Mouse (Mus musculus) megakaryocyte, embryonic 14.5 days (primary cell): ENCODE data around the gene Grik2. TPM values are rescaled to one million over a fixed set of nuclear protein-coding genes. Genes with fewer than 3 reads are reported as not detected.
A peak's percentile ranks its signal among the peaks of the same experiment; 100 is the strongest.

Experiments
- H3K27me3 ChIP-seq: replicated peaks from 2 replicates; pipeline ENCODE3; 2012; ENCODE audit warnings: inconsistent platforms
- H3K36me3 ChIP-seq: replicated peaks from 2 replicates; pipeline ENCODE3; 2012; ENCODE audit warnings: low read length, inconsistent platforms, mixed read lengths
- H3K4me1 ChIP-seq: 2 replicates; pipeline ENCODE4 v1.6.1; 2012; ENCODE audit warnings: inconsistent platforms
- H3K4me3 ChIP-seq: replicated peaks from 2 replicates; pipeline ENCODE3; 2012; ENCODE audit warnings: moderate library complexity, mild to moderate bottlenecking, inconsistent platforms
- H3K9me3 ChIP-seq: 2 replicates; pipeline ENCODE4 v1.6.1; 2012; ENCODE audit warnings: inconsistent platforms
- FLI1 ChIP-seq: IDR thresholded peaks from 2 replicates; pipeline ENCODE4 v1.6.1; 2012; ENCODE audit warnings: low read length, inconsistent platforms, mixed read lengths
- GATA1 ChIP-seq: IDR thresholded peaks from 3 replicates; pipeline ENCODE4 v1.6.1; 2012; ENCODE audit warnings: mixed read lengths, low read length, inconsistent platforms, borderline replicate concordance
- polyA plus RNA-seq: library from polyadenylated mRNA; stranded (reverse); fragments of >175 nt; gene quantifications from 2 replicates; pipeline ENCODE4 v1.2.3, GENCODE M21; 2012; ENCODE audit warnings: low replicate concordance; ENCODE audit not compliant: insufficient read depth

The Grik2 gene
- polyA plus RNA-seq, 1 experiment, result not detected

- Histone ChIP-seq H3K4me3 (no peak overlapping the region), H3K36me3 (no peaks in the 10 kb centered on the region), H3K9me3 (peaks cover 4% of the 10 kb centered on the region; the same call in 1 of the 2 replicates), H3K4me1 (peaks cover 17% of the 10 kb centered on the region), H3K27me3 (peaks cover 32% of the 10 kb centered on the region)
- TF ChIP-seq GATA1 (no peak), FLI1 (no peak)
These were observed 3.7 kb downstream of the Grik2 start for GRCm38 (mm10) chr10:49784831-49785230.

- peaks cover 8% of the 10 kb centered on the region; the same call in 1 of the 2 replicates for H3K4me1 ChIP-seq
- TF ChIP-seq GATA1 (no peak), FLI1 (no peak)
- peaks cover 17% of the 10 kb centered on the region for H3K27me3 ChIP-seq
- H3K4me3 ChIP-seq, result peak overlapping the region; percentile 84
- no peaks in the 10 kb centered on the region for H3K36me3 ChIP-seq
- H3K9me3 ChIP-seq, result peaks cover 4% of the 10 kb centered on the region; the same call in 1 of the 2 replicates
These were observed 5.5 kb downstream of the Grik2 start for GRCm38 (mm10) chr10:49782741-49783691.

GRCm38 (mm10) chr10:49782061-49782460 lies 6.5 kb downstream of the Grik2 start:
- Histone ChIP-seq H3K9me3 (peaks cover 4% of the 10 kb centered on the region; the same call in 1 of the 2 replicates), H3K36me3 (no peaks in the 10 kb centered on the region), H3K4me3 (no peak overlapping the region), H3K4me1 (peaks cover 8% of the 10 kb centered on the region; the same call in 1 of the 2 replicates), H3K27me3 (peaks cover 17% of the 10 kb centered on the region)
- TF ChIP-seq FLI1 (no peak), GATA1 (no peak)

- Histone ChIP-seq H3K36me3 (no peaks in the 10 kb centered on the region), H3K27me3 (peaks cover 17% of the 10 kb centered on the region), H3K4me1 (peaks cover 8% of the 10 kb centered on the region; the same call in 1 of the 2 replicates), H3K4me3 (no peak overlapping the region), H3K9me3 (peaks cover 4% of the 10 kb centered on the region; the same call in 1 of the 2 replicates)
- TF ChIP-seq FLI1 (no peak), GATA1 (no peak)
These were observed 8.1 kb downstream of the Grik2 start for GRCm38 (mm10) chr10:49780430-49780829.

DNA sequence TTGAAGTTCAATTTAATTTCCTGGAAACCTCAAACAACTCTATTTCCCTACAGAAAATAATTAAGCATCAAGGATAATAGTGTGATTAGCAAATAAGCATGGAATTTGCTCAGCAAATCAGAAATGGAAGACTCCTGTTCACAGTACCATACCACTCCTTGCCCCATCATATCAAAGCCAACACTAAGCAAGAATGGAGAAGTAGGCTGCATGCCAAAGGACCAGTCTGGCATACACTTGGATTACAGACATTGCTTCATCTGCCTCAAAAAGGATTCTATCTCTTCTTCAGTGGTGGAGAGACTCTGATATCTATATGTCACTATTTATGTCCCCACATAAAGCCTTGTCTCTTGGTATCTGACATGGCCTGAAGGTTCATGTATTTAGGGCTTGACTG lies 19.7 kb downstream of the Grik2 start:
- Histone ChIP-seq H3K36me3 (no peaks in the 10 kb centered on the region), H3K27me3 (no peaks in the 10 kb centered on the region), H3K4me1 (no peaks in the 10 kb centered on the region), H3K9me3 (no peaks in the 10 kb centered on the region), H3K4me3 (no peak overlapping the region)
- TF ChIP-seq FLI1 (no peak), GATA1 (no peak)

GRCm38 (mm10) chr10:49767556-49767955 lies 21.0 kb downstream of the Grik2 start:
- no peak for TF ChIP-seq FLI1
- TF ChIP-seq GATA1, result no peak
- Histone ChIP-seq H3K4me1 (no peaks in the 10 kb centered on the region), H3K27me3 (no peaks in the 10 kb centered on the region), H3K36me3 (no peaks in the 10 kb centered on the region), H3K4me3 (no peak overlapping the region), H3K9me3 (no peaks in the 10 kb centered on the region)

GRCm38 (mm10) chr10:49762607-49763006 lies 26.0 kb downstream of the Grik2 start:
- Histone ChIP-seq H3K4me1 (no peaks in the 10 kb centered on the region), H3K9me3 (no peaks in the 10 kb centered on the region), H3K27me3 (no peaks in the 10 kb centered on the region), H3K36me3 (no peaks in the 10 kb centered on the region), H3K4me3 (no peak overlapping the region)
- TF ChIP-seq GATA1, result no peak
- no peak for TF ChIP-seq FLI1

DNA sequence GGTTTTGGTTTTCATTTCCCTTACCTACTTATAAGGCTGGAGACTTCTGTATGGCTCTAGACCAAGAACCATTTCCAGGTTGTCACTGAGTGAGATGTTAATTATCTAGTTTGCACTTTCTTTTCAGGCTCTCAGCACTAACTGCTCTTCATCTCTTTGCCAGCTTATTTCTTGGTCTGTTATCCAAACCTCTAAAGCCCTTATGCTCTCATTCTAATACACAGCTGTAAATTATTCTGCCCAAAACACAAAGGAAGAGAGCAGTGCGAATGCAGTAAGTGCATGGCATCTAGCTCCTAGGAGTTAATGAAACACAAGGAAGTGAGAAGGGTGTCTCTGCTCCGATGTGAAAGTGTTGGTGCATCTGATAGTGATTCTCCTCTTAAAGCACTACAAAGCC lies 36.8 kb downstream of the Grik2 start:
- Histone ChIP-seq H3K27me3 (no peaks in the 10 kb centered on the region), H3K36me3 (no peaks in the 10 kb centered on the region)
- TF ChIP-seq GATA1 (no peak), FLI1 (no peak)

DNA sequence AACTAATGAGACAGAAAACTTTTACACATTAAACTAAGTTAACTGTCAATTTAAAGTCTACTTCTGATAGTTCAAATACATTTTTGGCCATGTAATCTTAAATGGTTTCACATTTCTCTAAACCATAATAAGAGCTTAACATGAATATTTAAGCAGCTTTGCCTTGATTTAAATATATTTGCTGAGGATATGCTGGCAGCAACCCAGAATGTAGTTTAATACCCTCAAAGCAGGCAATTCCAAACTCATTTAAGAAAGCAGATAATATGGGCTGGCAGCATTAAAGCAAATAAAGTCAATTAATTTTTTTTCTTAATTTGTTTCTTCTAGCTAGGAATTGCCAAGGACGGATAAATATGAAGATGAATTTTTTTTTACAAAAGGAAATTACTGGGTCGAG lies 56.7 kb downstream of the Grik2 start:
- no peaks in the 10 kb centered on the region for H3K27me3 ChIP-seq

More for the DNA sequence above, 36.8 kb downstream of the Grik2 start:
- Histone ChIP-seq H3K4me1 (no peaks in the 10 kb centered on the region), H3K9me3 (no peaks in the 10 kb centered on the region), H3K4me3 (no peak overlapping the region)

GRCm38 (mm10) chr10:49723706-49724105 lies 64.9 kb downstream of the Grik2 start:
- TF ChIP-seq FLI1 (no peak), GATA1 (no peak)
- Histone ChIP-seq H3K9me3 (no peaks in the 10 kb centered on the region), H3K4me1 (no peaks in the 10 kb centered on the region), H3K36me3 (no peaks in the 10 kb centered on the region), H3K27me3 (no peaks in the 10 kb centered on the region), H3K4me3 (no peak overlapping the region)

More for the DNA sequence above, 56.7 kb downstream of the Grik2 start:
- Histone ChIP-seq H3K36me3 (no peaks in the 10 kb centered on the region), H3K9me3 (no peaks in the 10 kb centered on the region), H3K4me3 (no peak overlapping the region), H3K4me1 (no peaks in the 10 kb centered on the region)
- TF ChIP-seq GATA1, result no peak
- TF ChIP-seq FLI1, result no peak
